In the genomic region with DNA sequence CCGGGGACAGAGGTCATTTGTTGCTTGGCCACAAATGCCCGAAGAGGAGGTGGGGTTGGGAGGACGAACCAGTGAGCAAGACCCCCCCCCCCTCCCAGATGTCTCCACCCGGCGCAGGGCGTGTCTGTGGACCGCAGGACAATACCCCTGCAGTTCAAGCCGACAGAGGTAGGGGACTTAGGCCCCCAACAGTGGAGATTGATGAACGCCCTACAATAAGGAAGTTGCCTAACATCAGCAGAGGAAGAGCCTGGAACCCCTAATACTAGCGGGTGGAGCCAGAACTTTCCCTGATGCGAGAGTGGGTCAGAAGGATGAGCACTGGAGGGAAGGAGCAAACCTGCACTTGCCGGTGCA, we compare ENCODE assay signal across 9 mouse cellular contexts. TPM values are rescaled to one million over a fixed set of nuclear protein-coding genes. Genes with fewer than 3 reads are reported as not detected.
DNase-seq lines count a peak whose midpoint lies in the region; ATAC-seq lines count a peak whose summit lies in the region.
"Had no signal": no experiment of that assay in that cellular context is flagged by ENCODE, and none has a peak within 500 bp of the region (broad histone marks: within the 10 kb centered on the region; RNA-seq: fewer than 3 reads in every experiment).

No protein-coding gene starts in this region.

- DNase-seq in kidney, adult 9 months = no peak
- DNase-seq in limb, embryonic 10.5 days (ENCODE audit: low spot score) = no peak
- no peak for DNase-seq in cerebellum, postnatal 4 days (ENCODE audit: low spot score in 2 of 2)
- DNase-seq in right cerebral cortex, postnatal 25 days = no peak
- no peak for DNase-seq in frontal cortex, postnatal 36 days (ENCODE audit: low spot score in 2 of 2)
- DNase-seq: gastrocnemius, postnatal 25 days had no signal

- H3K27ac ChIP-seq in kidney, embryonic 15.5 days = no peak overlapping the region
- H3K27ac ChIP-seq in embryonic facial prominence, embryonic 12.5 days = no peak overlapping the region
- peak overlapping the region; percentile 93 for H3K27ac ChIP-seq in limb, embryonic 10.5 days
- no peak overlapping the region for H3K27ac ChIP-seq in neural tube, embryonic 14.5 days (ENCODE audit: low read depth, low read length)

- 2% methylated on average over 12 of the region's 12 CpGs for WGBS in kidney, embryonic 15.5 days
- under 1% methylated on average over 12 of the region's 12 CpGs for WGBS in embryonic facial prominence, embryonic 12.5 days
- WGBS in limb, embryonic 10.5 days = under 1% methylated on average over 12 of the region's 12 CpGs
- WGBS in neural tube, embryonic 14.5 days = 0% methylated on average over 12 of the region's 12 CpGs

- peaks cover 21% of the 10 kb centered on the region for H3K27me3 ChIP-seq in kidney, embryonic 15.5 days
- 0 out of 2 replicates have a peak, but pooled peaks cover 1% of the 10 kb centered on the region for H3K27me3 ChIP-seq in embryonic facial prominence, embryonic 12.5 days
- peaks cover 3% of the 10 kb centered on the region for H3K27me3 ChIP-seq in limb, embryonic 10.5 days (ENCODE audit: low read depth, poor library complexity, severe bottlenecking)
- H3K27me3 ChIP-seq in neural tube, embryonic 14.5 days (ENCODE audit: control insufficient read depth, insufficient read depth, low read length) = no peaks in the 10 kb centered on the region

- peak overlapping the region; percentile 52 for H3K9ac ChIP-seq in kidney, embryonic 15.5 days
- H3K9ac ChIP-seq in embryonic facial prominence, embryonic 12.5 days = peak overlapping the region; percentile 73
- peak overlapping the region; percentile 57 for H3K9ac ChIP-seq in neural tube, embryonic 14.5 days (replicated peaks; ENCODE audit: low read depth, low read length)

- no peaks in the 10 kb centered on the region for H3K9me3 ChIP-seq in kidney, embryonic 15.5 days (replicated peaks)
- H3K9me3 ChIP-seq in embryonic facial prominence, embryonic 12.5 days = no peaks in the 10 kb centered on the region
- no peaks in the 10 kb centered on the region for H3K9me3 ChIP-seq in limb, embryonic 10.5 days (replicated peaks)
- H3K9me3 ChIP-seq in neural tube, embryonic 14.5 days (ENCODE audit: control insufficient read depth, low read length) = no peaks in the 10 kb centered on the region

- no peaks in the 10 kb centered on the region for H3K36me3 ChIP-seq in kidney, embryonic 15.5 days
- no peaks in the 10 kb centered on the region for H3K36me3 ChIP-seq in embryonic facial prominence, embryonic 12.5 days
- no peaks in the 10 kb centered on the region for H3K36me3 ChIP-seq in limb, embryonic 10.5 days
- H3K36me3 ChIP-seq in neural tube, embryonic 14.5 days (ENCODE audit: control insufficient read depth, insufficient read depth, low read length) = no peaks in the 10 kb centered on the region

- ATAC-seq in kidney, embryonic 15.5 days (replicated peaks; ENCODE audit: low FRiP score) = peak; percentile 61
- ATAC-seq in embryonic facial prominence, embryonic 12.5 days (ENCODE audit: insufficient number of reproducible peaks, insufficient read depth, low FRiP score, low TSS enrichment) = no peak; the same call in 1 of the 2 replicates
- peak; percentile 35 for ATAC-seq in neural tube, embryonic 14.5 days (ENCODE audit: low read depth)

- H3K4me3 ChIP-seq in kidney, embryonic 15.5 days (replicated peaks) = peak overlapping the region; percentile 58
- peak overlapping the region; percentile 54 for H3K4me3 ChIP-seq in embryonic facial prominence, embryonic 12.5 days
- peak overlapping the region; percentile 73 for H3K4me3 ChIP-seq in limb, embryonic 10.5 days
- peak overlapping the region; percentile 53 for H3K4me3 ChIP-seq in neural tube, embryonic 14.5 days (ENCODE audit: low read depth, low read length)

- peaks cover 50% of the 10 kb centered on the region for H3K4me1 ChIP-seq in kidney, embryonic 15.5 days
- peaks cover 21% of the 10 kb centered on the region for H3K4me1 ChIP-seq in embryonic facial prominence, embryonic 12.5 days
- H3K4me1 ChIP-seq in limb, embryonic 10.5 days = peaks cover 63% of the 10 kb centered on the region
- no peaks in the 10 kb centered on the region for H3K4me1 ChIP-seq in neural tube, embryonic 14.5 days (ENCODE audit: control insufficient read depth, insufficient read depth, low read length)

- peak overlapping the region; percentile 98 for H3K4me2 ChIP-seq in kidney, embryonic 15.5 days
- H3K4me2 ChIP-seq in embryonic facial prominence, embryonic 12.5 days (replicated peaks) = peak overlapping the region; percentile 89
- H3K4me2 ChIP-seq in neural tube, embryonic 14.5 days (ENCODE audit: low read depth, low read length) = peak overlapping the region; percentile 99

RNA-seq across cellular contexts. Expression of gene Greb1, which starts 0.3 kb away (rescaled TPM):
- polyA plus RNA-seq in kidney, embryonic 15.5 days (2015; fragmentation: Nextera tagmentation; extraction: Ambion mirVana) = 4.3 and 6.1 TPM in 2 replicates
- polyA plus RNA-seq in embryonic facial prominence, embryonic 12.5 days (2016; fragmentation: Nextera tagmentation; extraction: Ambion mirVana) = 5.6 and 6.0 TPM in 2 replicates
- 16.9 and 17.4 TPM in 2 replicates for polyA plus RNA-seq in limb, embryonic 10.5 days (2016; fragmentation: Nextera tagmentation; extraction: Ambion mirVana)
- 1.3 and 1.8 TPM in 2 replicates for polyA plus RNA-seq in neural tube, embryonic 14.5 days (2014; fragmentation: Nextera tagmentation; extraction: Ambion mirVana)

RNA-seq across cellular contexts. Expression of gene E2f6, which starts 9.8 kb away (rescaled TPM):
- 44.5 and 46.5 TPM in 2 replicates for polyA plus RNA-seq in kidney, embryonic 15.5 days (2015; fragmentation: Nextera tagmentation; extraction: Ambion mirVana)
- 83.4 and 87.3 TPM in 2 replicates for polyA plus RNA-seq in embryonic facial prominence, embryonic 12.5 days (2016; fragmentation: Nextera tagmentation; extraction: Ambion mirVana)
- 67.3 and 67.5 TPM in 2 replicates for polyA plus RNA-seq in limb, embryonic 10.5 days (2016; fragmentation: Nextera tagmentation; extraction: Ambion mirVana)
- polyA plus RNA-seq in neural tube, embryonic 14.5 days (2014; fragmentation: Nextera tagmentation; extraction: Ambion mirVana) = 28.7 and 32.9 TPM in 2 replicates
